Mouse (Mus musculus): ENCODE results near the gene Gm3376.
"Not testable (repeated sequence)": the region's sequence is repeated elsewhere in the genome, so short reads cannot be mapped to it uniquely, and the experiment has no call there.

Gene Gm3376

DNA sequence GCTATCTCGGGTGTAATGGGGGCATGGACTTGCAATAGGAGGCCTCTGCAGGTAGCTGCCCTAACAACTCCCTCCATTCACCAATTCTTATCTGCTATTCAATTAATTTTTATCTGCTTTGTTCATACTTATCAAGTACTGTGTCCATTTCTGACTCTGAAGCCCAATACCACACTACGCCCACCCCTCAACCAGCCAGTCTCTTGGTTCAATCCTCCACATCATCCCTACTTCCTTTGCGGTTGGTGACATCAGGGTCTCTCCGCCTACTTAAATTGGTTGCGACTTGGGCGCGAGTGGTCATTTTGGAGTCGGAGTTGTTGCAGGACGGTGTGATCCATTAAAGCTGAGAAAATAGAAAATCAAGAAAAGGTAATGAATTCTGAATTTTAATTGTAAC lies at the start of gene Gm3376:
Gene Gm3376 (plus strand): TSS at position 301 of the 400 bp plus-strand sequence.
- DNase-seq (ENCODE audit: low spot score): not testable (repeated sequence)
